Mouse (Mus musculus): ENCODE results near the gene Vgf.

Gene Vgf

DNA sequence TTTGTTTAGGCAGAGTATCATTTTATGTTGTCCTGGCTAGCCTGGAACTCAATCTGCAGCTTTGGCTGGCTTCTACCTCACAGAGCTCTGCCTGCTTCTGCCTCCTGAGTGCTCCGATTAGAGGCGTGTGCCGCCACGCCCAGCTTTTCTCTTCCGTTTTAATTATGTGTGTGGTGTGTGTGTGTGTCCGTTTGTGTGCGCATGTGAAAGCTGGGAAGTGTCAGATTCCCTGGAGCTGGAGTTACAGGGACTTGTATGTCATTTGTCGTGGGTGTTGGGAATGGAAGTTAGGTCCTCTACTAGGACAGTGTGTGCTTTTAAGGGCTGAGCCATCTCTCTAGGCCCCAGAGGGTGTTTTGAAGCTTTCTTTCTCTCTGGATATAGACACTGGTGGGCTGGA lies 46.9 kb downstream of the Vgf start:
- DNase-seq, result no peak

DNA sequence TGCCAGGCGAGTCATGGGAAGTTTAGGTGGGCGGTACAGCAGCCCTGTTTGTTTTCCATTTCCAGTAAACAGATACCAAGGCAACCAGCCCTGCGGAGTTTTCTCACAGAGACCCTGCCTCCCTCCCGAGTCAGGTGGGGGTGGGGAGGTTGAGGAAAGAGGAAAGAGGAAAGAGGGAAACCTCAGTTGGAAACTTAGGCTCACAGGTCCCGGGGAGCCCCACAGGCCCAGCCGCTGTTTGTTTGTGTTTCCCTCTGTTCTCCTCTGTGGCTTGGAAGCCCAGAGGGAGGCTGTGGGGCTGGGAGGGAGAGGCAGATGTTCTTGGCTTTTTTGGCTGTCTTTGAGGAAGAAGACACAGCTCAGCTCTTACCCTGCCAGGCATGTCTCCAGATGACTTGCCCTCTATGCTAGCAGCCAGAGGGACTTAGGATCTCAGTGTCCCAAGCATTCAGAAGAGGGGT lies 48.0 kb downstream of the Vgf start:
- peak; percentile 50 to 59 for DNase-seq

DNA sequence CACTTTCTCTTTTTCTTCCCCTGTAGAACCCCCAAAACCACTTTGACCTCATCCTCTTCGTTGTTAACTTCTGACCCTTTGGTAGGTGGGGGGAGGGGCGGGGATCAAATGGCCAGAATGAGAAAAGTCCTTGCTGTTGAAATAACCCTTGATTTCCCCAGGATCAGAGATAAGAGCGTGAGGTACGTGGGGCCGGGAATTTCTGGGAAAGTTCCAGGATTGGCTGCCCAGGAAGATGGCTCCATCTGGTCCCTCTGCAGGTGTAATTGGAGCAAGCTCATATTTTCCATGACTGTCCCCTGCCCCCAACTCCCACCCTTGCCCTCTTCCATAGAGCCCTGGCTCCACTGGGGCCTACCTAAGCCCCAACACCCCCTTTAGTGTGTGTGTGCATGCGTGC lies 49.5 kb downstream of the Vgf start:
- DNase-seq, result no peak

DNA sequence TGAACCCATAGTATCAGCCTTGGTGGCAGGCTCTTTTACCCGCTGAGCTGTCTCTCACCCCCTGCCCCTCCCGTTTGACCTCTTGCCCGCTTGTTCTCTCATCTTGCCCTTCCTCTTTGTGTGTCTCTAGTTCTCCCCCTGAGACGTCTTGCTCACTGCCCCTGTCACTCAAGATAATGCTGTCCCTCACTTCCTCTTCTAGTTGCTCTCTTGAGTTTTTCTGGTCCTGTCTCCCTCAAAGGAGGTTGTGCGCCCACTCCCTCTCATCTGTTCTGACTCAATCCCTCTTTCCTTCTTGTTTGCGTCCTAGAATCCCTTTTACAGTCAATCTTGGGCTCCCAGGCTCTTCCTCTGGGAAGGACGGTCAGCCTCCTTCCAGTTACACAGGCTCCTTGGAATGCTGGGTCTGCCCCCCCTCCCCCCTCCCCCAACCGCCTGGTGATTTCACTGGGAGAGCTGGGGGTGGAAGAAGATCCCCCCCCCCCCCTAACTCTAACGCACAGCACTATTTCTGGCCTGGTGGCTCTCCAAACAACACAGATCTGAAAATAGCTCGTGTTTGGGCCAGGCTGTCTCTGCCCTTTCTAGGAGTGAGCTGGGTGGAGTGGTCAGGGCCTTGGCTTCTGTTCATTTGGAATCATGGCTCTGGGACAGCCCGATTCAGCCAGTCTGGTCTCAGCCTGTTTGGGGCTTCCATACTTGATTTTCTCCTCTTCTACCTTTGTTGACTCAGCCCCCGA lies 50.2 kb downstream of the Vgf start:
- DNase-seq, result peak; percentile 61 to 62

DNA sequence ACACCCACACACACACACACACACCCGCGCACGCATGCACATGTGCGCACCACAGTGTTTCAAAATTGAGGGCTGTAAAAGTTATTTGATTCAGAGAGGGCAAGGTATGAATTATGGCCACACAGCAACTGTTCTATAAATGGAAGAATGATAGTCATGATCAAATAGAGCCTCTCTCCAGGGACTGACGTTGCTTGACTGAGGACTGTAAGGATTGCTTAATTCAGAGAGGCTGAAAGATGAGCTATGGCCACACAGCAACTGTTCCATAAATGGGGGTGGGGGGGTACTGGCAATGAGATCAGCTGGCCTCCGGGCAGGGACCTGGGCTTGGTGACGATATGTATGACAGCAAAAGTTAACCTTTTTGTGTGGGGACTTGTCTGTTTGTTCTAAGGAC lies 51.0 kb downstream of the Vgf start:
- no peak for DNase-seq

DNA sequence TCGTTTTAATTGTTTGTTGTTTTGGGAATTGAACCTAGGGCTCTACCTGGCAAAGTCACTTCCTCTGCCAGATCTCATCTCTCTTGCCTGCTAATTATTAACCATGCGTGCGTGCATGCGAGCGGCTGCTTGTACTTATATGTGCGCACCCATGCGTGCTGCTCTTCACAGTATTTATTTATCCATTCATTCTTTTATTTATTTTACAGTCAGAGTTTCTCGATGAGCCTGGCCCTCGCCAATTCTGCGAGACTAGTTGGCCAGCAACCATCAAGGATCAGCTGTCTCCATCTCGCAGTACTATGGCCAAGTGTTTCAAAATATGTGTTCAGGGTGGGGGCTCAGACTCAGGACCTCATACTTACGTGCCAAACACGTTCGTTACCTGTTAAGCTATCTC lies 51.8 kb downstream of the Vgf start:
- DNase-seq, result peak; percentile 44 to 68

DNA sequence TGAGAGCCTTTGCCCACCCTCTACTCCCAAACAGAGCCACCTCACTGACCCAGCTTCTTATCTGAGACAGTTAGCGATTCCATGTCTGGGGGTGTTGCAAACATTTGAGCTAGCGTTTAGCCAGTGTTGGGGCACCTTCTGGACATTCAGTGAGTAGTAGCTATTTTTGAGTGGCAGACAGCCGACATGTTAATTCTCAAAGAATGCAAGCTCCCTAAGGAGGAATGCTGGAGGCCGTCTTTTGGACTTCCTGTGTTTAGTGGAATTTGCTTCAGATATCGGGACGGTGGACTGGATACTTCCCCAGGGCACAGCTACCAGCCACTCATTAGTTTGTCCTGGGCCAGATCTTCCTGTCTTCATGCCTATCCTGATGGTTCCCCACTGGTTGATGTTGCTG lies 52.4 kb downstream of the Vgf start:
- no peak for DNase-seq

DNA sequence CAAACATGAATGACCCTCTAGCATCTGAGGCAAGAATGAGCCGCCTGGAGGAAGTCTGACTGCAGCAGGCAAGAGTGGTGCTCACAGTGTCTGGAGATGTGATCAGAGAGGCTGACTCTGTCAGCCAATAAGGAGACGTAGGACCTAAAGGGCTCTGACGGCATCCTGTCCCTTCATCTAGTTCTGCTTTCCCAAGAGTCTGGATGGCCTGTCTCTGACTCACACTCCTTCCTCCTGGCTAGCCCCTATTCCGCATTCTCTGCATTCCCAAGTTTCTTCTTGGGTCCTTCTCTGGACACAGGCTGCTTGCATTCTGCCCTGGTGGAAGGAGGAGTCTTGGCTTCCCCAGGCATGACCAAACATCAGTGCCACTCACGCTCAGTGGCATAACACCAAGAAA lies 53.7 kb downstream of the Vgf start:
- DNase-seq, result peak; percentile 71 to 80

Measured in lung, adult 18-20 months (tissue).